Mouse (Mus musculus): ENCODE measurements around the gene Fbxw21. TPM values are rescaled to one million over a fixed set of nuclear protein-coding genes. Genes with fewer than 3 reads are reported as not detected.

The Fbxw21 gene
- polyA plus RNA-seq, 1 experiment = not detected

DNA sequence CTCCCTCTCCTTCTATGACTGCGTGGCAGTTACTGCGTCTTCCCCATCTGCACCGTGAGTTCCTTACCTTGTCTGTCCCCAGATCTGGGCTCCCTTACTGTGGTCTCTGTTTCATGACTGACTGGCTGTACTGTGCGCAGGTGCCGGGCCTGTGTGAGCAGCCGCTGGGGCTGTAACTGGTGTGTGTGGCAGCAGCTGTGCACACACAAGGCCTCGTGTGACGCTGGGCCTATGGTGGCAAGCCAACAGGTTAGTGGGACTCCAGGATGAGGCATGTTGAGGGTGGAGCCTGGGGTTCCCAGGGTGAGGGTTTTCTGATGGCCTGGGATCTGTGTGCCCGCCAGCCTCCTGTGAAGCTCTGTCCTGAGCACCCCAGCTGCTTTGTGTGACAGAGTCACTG is 57.8 kb downstream of the Fbxw21 start:
- H3K27me3 ChIP-seq (ENCODE audit: control insufficient read depth) = no peaks in the 10 kb centered on the region
- no peaks in the 10 kb centered on the region for H3K9me3 ChIP-seq (ENCODE audit: control insufficient read depth, low read length)
- no peaks in the 10 kb centered on the region for H3K4me1 ChIP-seq (ENCODE audit: control insufficient read depth)
- TF ChIP-seq GATA1 (IDR thresholded peaks at IDR 0.05; ENCODE audit: low read length) (no peak), TAL1 (IDR thresholded peaks at IDR 0.05; ENCODE audit: low read length) (no peak)
- H3K36me3 ChIP-seq (ENCODE audit: control insufficient read depth) = peaks cover 25% of the 10 kb centered on the region; the same call in 1 of the 2 replicates
- H3K4me3 ChIP-seq (replicated peaks) = no peak overlapping the region

DNA sequence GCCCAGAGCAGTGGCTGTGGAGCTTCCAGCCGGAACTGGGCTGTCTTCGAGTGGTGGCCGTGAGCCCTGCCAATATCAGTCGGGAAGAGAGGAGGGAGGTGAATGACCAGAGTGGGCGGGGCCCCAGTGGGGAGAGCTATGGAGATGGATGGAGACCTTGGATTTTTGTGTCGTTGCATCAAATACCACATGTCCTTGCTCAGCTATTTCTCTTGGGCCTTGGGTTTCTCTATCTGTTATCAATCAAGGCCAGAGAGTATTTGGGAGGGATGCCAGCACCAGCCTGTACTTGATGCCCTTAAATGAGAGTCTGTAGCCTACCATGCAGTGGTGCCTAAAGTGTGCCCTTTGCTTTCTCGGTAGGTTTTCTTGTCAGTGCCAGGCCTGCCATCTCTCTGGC is 58.6 kb downstream of the Fbxw21 start:
- H3K36me3 ChIP-seq (ENCODE audit: control insufficient read depth) = peaks cover 24% of the 10 kb centered on the region; the same call in 1 of the 2 replicates
- no peak overlapping the region for H3K4me3 ChIP-seq (replicated peaks)
- peaks cover 6% of the 10 kb centered on the region for H3K27me3 ChIP-seq (ENCODE audit: control insufficient read depth)

DNA sequence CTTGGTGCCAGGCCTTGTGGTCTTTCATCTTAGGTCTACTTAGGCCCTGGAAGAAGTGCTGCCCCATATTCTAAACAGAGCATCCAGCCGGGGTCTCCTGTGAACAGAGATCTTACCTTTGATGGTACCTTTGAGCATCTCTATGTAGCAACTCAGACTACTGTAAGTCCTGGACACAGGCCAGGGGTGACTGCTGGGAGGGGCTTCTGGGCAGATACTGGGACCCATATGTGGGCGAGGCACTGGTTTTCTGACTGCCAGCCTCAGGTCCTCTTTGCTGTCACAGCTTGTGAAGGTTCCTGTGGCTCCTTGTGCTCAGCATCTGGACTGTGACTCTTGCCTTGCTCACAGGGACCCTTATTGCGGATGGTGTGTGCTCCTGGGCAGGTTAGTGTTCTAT is 59.3 kb downstream of the Fbxw21 start:
- TF ChIP-seq TAL1 (IDR thresholded peaks at IDR 0.05; ENCODE audit: low read length) (no peak), GATA1 (IDR thresholded peaks at IDR 0.05; ENCODE audit: low read length) (no peak)
- Histone ChIP-seq H3K27me3 (ENCODE audit: control insufficient read depth) (peaks cover 11% of the 10 kb centered on the region), H3K4me3 (replicated peaks) (no peak overlapping the region), H3K36me3 (ENCODE audit: control insufficient read depth) (peaks cover 22% of the 10 kb centered on the region; the same call in 1 of the 2 replicates), H3K4me1 (ENCODE audit: control insufficient read depth) (no peaks in the 10 kb centered on the region), H3K9me3 (ENCODE audit: control insufficient read depth, low read length) (no peaks in the 10 kb centered on the region)

More for the DNA sequence above, 58.6 kb downstream of the Fbxw21 start:
- Histone ChIP-seq H3K9me3 (ENCODE audit: control insufficient read depth, low read length) (no peaks in the 10 kb centered on the region), H3K4me1 (ENCODE audit: control insufficient read depth) (no peaks in the 10 kb centered on the region)
- TF ChIP-seq TAL1 (IDR thresholded peaks at IDR 0.05; ENCODE audit: low read length) (no peak), GATA1 (IDR thresholded peaks at IDR 0.05; ENCODE audit: low read length) (no peak)

DNA sequence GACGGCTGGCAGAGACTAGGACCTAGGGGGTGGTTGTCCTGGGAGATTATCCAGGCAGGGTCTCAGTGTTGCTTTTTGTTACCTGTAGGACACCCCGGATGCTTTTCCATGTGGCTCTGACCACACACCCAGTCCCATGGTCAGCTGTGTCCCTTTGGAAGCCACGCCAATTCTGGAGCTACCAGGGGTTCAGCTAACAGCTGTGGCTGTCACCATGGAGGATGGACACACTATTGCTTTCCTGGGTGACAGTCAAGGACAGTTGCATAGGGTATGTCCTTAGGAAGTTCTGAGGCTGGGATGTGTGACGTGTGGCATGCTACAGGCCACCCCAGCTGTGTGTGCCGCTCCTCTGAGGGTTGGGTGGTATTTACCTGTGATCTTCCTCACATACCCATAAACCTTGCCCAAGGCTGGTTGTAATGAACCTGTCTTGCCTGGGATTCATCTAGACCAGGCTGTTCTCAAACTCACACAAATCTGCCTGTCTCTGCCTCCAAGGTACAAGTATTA is 59.9 kb downstream of the Fbxw21 start:
- peaks cover 17% of the 10 kb centered on the region for H3K27me3 ChIP-seq (ENCODE audit: control insufficient read depth)
- peaks cover 22% of the 10 kb centered on the region; the same call in 1 of the 2 replicates for H3K36me3 ChIP-seq (ENCODE audit: control insufficient read depth)
- no peak overlapping the region for H3K4me3 ChIP-seq (replicated peaks)
- H3K9me3 ChIP-seq (ENCODE audit: control insufficient read depth, low read length) = no peaks in the 10 kb centered on the region
- H3K4me1 ChIP-seq (ENCODE audit: control insufficient read depth) = no peaks in the 10 kb centered on the region
- TF ChIP-seq TAL1 (IDR thresholded peaks at IDR 0.05; ENCODE audit: low read length) = no peak
- TF ChIP-seq GATA1 (IDR thresholded peaks at IDR 0.05; ENCODE audit: low read length) = no peak

DNA sequence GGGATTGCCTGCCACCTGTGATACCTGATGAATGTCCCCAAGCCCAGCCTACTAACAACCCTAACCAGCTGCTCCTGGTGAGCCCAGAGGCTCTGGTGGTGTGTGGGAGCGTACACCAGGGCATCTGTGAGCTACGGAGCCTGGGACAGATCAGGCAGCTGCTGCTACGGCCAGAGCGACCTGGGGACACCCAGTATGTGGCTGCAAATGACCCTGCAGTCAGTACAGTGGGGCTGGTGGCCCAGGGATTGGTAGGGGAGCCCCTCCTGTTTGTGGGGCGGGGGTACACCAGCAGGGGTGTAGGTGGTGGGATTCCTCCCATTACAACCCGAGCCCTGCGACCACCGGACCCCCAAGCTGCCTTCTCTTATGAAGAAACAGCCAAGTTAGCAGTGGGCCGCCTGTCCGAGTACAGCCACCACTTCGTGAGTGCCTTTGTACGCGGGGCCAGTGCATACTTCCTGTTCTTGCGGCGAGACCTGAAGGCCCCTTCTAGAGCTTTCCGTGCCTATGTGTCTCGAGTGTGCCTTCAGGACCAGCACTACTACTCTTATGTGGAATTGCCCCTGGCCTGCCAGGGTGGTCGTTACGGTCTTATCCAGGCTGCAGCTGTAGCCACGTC is 61.4 kb downstream of the Fbxw21 start:
- Histone ChIP-seq H3K4me1 (ENCODE audit: control insufficient read depth) (peaks cover 2% of the 10 kb centered on the region), H3K27me3 (ENCODE audit: control insufficient read depth) (peaks cover 33% of the 10 kb centered on the region), H3K9me3 (ENCODE audit: control insufficient read depth, low read length) (no peaks in the 10 kb centered on the region; the same call in 1 of the 2 replicates), H3K36me3 (ENCODE audit: control insufficient read depth) (peaks cover 15% of the 10 kb centered on the region; the same call in 1 of the 2 replicates), H3K4me3 (replicated peaks) (no peak overlapping the region)
- TF ChIP-seq GATA1 (IDR thresholded peaks at IDR 0.05; ENCODE audit: low read length) (no peak), TAL1 (IDR thresholded peaks at IDR 0.05; ENCODE audit: low read length) (no peak)

DNA sequence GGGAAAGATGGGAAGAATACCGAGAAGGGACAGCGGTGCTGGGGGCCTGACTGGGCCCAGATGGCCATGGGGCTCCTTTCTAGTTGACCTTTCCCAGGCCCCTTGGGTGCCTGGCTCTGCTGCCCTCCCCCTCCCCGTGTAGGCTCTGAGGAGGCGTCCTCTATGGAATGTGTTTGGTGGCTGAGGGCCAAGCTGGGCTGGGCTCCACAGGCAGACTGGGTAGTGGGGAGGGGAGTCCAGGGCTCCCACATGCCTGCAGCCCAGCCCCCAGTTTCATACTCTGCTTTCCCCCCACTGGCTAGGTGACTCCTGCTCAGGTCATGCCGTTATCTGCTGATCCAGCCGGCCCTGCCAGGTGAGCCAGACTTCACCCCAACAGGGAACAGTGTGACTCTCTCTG is 62.9 kb downstream of the Fbxw21 start:
- TF ChIP-seq TAL1 (IDR thresholded peaks at IDR 0.05; ENCODE audit: low read length) = no peak
- no peak for TF ChIP-seq GATA1 (IDR thresholded peaks at IDR 0.05; ENCODE audit: low read length)
- peaks cover 6% of the 10 kb centered on the region for H3K4me1 ChIP-seq (ENCODE audit: control insufficient read depth)
- peaks cover 47% of the 10 kb centered on the region for H3K27me3 ChIP-seq (ENCODE audit: control insufficient read depth)
- no peak overlapping the region for H3K4me3 ChIP-seq (replicated peaks)
- peaks cover 12% of the 10 kb centered on the region; the same call in 1 of the 2 replicates for H3K36me3 ChIP-seq (ENCODE audit: control insufficient read depth)
- no peaks in the 10 kb centered on the region; the same call in 1 of the 2 replicates for H3K9me3 ChIP-seq (ENCODE audit: control insufficient read depth, low read length)

DNA sequence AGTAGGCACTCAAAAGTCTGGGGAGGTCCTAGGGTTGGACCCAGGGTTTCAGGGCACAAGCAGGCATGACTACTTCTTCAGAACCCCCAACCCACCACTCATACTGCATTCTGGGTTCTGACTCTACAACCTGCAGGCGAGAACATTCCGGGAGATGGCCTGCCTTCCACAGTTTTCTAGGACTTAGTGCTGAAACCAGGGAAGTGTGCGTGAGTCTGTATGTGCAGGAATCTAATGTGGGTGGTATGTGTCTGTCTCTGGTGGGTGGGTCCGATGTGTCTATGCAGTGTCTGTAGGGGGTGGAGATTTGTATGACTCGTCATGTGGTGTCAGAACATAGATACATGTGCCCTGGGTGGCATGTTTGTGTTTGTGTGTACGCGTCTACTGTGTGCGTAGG is 63.5 kb downstream of the Fbxw21 start:
- Histone ChIP-seq H3K4me1 (ENCODE audit: control insufficient read depth) (peaks cover 6% of the 10 kb centered on the region), H3K36me3 (ENCODE audit: control insufficient read depth) (peaks cover 10% of the 10 kb centered on the region; the same call in 1 of the 2 replicates), H3K4me3 (replicated peaks) (no peak overlapping the region), H3K27me3 (ENCODE audit: control insufficient read depth) (peaks cover 53% of the 10 kb centered on the region), H3K9me3 (ENCODE audit: control insufficient read depth, low read length) (no peaks in the 10 kb centered on the region; the same call in 1 of the 2 replicates)
- no peak for TF ChIP-seq GATA1 (IDR thresholded peaks at IDR 0.05; ENCODE audit: low read length)
- no peak for TF ChIP-seq TAL1 (IDR thresholded peaks at IDR 0.05; ENCODE audit: low read length)

DNA sequence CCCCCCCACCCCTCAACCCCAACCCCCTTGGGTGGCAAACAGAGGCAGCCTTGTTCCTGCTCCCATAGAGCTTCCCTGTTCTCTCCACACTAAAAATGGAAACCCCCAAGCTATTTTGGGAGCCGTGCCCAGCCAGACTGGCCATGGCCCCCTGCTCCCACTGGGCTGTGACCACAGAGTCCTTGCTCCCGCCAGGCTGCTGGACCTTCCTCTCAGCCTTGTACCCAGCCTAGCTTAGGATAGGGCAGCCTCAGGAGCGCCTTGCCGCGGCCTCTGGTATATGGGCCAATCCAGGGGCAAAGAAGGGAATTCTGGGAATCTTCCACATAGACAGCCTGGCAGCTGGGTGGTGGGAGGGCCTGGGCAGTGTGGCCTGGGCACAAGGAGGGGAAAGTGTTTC is 64.0 kb downstream of the Fbxw21 start:
- H3K27me3 ChIP-seq (ENCODE audit: control insufficient read depth) = peaks cover 57% of the 10 kb centered on the region
- TF ChIP-seq TAL1 (IDR thresholded peaks at IDR 0.05; ENCODE audit: low read length) = no peak
- TF ChIP-seq GATA1 (IDR thresholded peaks at IDR 0.05; ENCODE audit: low read length) = no peak

DNA sequence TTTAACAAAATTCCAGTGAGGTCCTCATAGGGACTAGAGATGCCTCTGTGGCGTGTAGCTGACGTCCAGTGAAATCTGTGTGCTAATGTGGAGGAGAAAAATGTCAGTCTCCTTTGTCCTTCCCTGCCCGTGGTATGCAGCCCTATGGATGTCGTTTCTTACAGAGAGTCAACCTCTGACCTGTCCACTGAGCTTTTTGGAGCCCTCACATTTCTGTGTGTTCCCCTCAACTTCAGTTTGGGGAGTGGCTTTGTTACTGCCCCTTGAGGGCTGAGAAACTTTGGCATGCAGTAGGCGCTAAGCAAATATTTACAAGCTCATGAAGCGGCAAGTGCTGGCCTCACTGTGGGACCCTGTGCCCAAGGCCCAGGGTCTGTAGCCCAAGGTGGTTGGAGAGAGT is 64.5 kb downstream of the Fbxw21 start:
- no peak for TF ChIP-seq GATA1 (IDR thresholded peaks at IDR 0.05; ENCODE audit: low read length)
- no peak for TF ChIP-seq TAL1 (IDR thresholded peaks at IDR 0.05; ENCODE audit: low read length)
- Histone ChIP-seq H3K4me3 (replicated peaks) (no peak overlapping the region), H3K36me3 (ENCODE audit: control insufficient read depth) (peaks cover 16% of the 10 kb centered on the region), H3K4me1 (ENCODE audit: control insufficient read depth) (peaks cover 6% of the 10 kb centered on the region), H3K27me3 (ENCODE audit: control insufficient read depth) (peaks cover 57% of the 10 kb centered on the region), H3K9me3 (ENCODE audit: control insufficient read depth, low read length) (no peaks in the 10 kb centered on the region; the same call in 1 of the 2 replicates)

More for the DNA sequence above, 64.0 kb downstream of the Fbxw21 start:
- Histone ChIP-seq H3K36me3 (ENCODE audit: control insufficient read depth) (peaks cover 11% of the 10 kb centered on the region), H3K4me1 (ENCODE audit: control insufficient read depth) (peaks cover 6% of the 10 kb centered on the region), H3K9me3 (ENCODE audit: control insufficient read depth, low read length) (no peaks in the 10 kb centered on the region; the same call in 1 of the 2 replicates), H3K4me3 (replicated peaks) (no peak overlapping the region)

All from erythroblast, embryonic 14.5 days (primary cell).